Mouse (Mus musculus) sigmoid colon, adult 10 weeks (tissue): ENCODE results near the gene Arnt. TPM values are rescaled to one million over a fixed set of nuclear protein-coding genes. Genes with fewer than 3 reads are reported as not detected.

ENCODE experiments used
- polyA plus RNA-seq: library from polyadenylated mRNA; stranded (reverse); fragments of 350-450 nt; fragmentation: Illumina TruSeq; extraction: RNeasy Lipid Tissue Mini Kit (QIAGEN cat#74804); gene quantifications from one replicate; pipeline ENCODE4 v1.2.3, GENCODE M21; 2014; ENCODE audit warnings: low read depth, low replicate concordance

Gene Arnt
- polyA plus RNA-seq = 62.1 TPM

GRCm38 (mm10) chr3:95434136-95434982, at the start of gene Arnt:
Gene Arnt, plus strand, starts transcription at chr3:95434388.

DNA sequence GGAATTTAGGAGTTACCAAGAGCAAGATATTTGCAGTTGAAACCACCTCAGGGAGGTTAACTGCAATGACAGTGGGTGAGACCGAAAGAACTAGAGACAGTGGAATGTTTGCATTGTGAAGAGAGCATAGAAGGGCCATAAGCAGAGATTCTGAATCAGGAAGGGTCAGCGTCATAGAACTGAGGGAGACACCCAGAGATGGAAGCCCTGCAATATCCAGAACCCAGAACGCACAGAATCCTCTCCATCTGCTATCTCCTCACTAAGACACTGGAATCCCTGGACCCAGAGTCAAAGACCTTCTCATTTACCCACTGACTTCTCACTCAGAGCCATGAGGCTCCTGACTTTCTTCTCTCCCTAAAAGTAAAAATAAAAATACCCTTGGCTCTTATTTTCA, 31.4 kb upstream of the Arnt start, which contains the start of gene 4930558C23Rik:
Gene 4930558C23Rik, minus strand, starts transcription at position 101 of the 400 bp plus-strand sequence.

GRCm38 (mm10) chr3:95499024-95499423, 64.8 kb downstream of the Arnt start, which contains the start of gene Ctsk:
Gene Ctsk, plus strand, starts transcription at chr3:95499256.

DNA sequence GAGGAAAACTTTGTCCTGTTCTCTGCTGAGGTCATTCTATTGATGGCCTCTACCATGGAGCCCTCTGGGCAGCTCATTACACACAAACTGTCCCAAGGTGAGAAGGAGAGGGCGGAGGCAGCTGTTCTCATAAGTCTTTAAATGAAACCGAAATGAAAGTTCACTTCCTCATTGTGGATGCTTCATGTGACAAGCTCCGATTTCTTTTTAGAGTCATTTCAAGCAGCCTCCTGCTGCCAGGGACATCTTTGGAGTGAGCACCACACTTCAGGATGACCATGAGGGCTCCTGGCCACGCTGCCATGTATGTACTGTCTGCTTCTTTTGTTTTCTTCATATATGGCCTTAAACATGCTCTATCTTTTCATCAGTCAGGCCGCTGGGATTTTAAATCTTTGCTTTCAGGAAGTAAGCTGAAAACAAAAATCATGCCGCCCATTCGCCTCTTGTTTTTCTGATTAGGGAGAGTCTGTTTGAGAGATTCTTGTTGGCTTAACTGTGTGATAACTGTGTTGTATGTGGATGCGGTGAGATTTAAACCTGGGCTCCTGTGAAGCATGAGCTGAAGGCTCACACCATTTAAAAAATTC, 92.5 kb downstream of the Arnt start, which contains the start of gene Ctss:
Gene Ctss, plus strand, starts transcription at position 165 of the 590 bp plus-strand sequence.

Other genes starting within 250 kb of the Arnt start
- 53.4 TPM for gene Gabpb2, start 216.5 kb upstream of the Arnt start, polyA plus RNA-seq
- 18.0 TPM for gene Cdc42se1, start 205.7 kb upstream of the Arnt start, polyA plus RNA-seq
- gene Mllt11, start 202.2 kb upstream of the Arnt start, polyA plus RNA-seq = 40.5 TPM
- not detected for gene Gm128, start 192.8 kb upstream of the Arnt start, polyA plus RNA-seq
- 1.4 TPM for gene Bnipl, start 183.2 kb upstream of the Arnt start, polyA plus RNA-seq
- 113 TPM for gene Mindy1, start 153.0 kb upstream of the Arnt start, polyA plus RNA-seq
- 7.0 TPM for gene Prune1, start 152.3 kb upstream of the Arnt start, polyA plus RNA-seq
- not detected for gene Anxa9, start 127.2 kb upstream of the Arnt start, polyA plus RNA-seq
- 83.0 TPM for gene Cers2, start 119.6 kb upstream of the Arnt start, polyA plus RNA-seq
- 20.2 TPM for gene Setdb1, start 77.2 kb upstream of the Arnt start, polyA plus RNA-seq
- not detected for gene 4930558C23Rik, start 31.5 kb upstream of the Arnt start, polyA plus RNA-seq
- 4.4 TPM for gene Ctsk, start 64.9 kb downstream of the Arnt start, polyA plus RNA-seq
- 858 TPM for gene Ctss, start 92.4 kb downstream of the Arnt start, polyA plus RNA-seq
- not detected for gene Hormad1, start 125.3 kb downstream of the Arnt start, polyA plus RNA-seq
- gene Golph3l, start 154.5 kb downstream of the Arnt start, polyA plus RNA-seq = 912 TPM
- gene Ensa, start 190.6 kb downstream of the Arnt start, polyA plus RNA-seq = 68.6 TPM
- 818 TPM for gene Mcl1, start 224.4 kb downstream of the Arnt start, polyA plus RNA-seq